ENCODE assay signal across 10 mouse cellular contexts in genomic region chr17:27881518-27881917, GRCm38 (mm10). TPM values are rescaled to one million over a fixed set of nuclear protein-coding genes. Genes with fewer than 3 reads are reported as not detected.
DNase-seq lines count a peak whose midpoint lies in the region; ATAC-seq and TF ChIP-seq lines count a peak whose summit lies in the region.
"Had no signal": no experiment of that assay in that cellular context is flagged by ENCODE, and none has a peak within 500 bp of the region (broad histone marks: within the 10 kb centered on the region; RNA-seq: fewer than 3 reads in every experiment).

No protein-coding gene starts in this region.

- no peaks in the 10 kb centered on the region for H3K9me3 ChIP-seq in hindbrain, embryonic 11.5 days (ENCODE audit: control insufficient read depth, low read length)
- no peaks in the 10 kb centered on the region for H3K9me3 ChIP-seq in hindbrain, embryonic 13.5 days
- no peaks in the 10 kb centered on the region for H3K9me3 ChIP-seq in lung, embryonic 14.5 days (ENCODE audit: low read depth, low read length)
- H3K9me3 ChIP-seq: hindbrain, embryonic 12.5 days had no signal

- TF ChIP-seq POLR2A in bone marrow, adult 2 months (IDR thresholded peaks at IDR 0.05; ENCODE audit: borderline replicate concordance, control insufficient read depth, low read depth, low read length) = no peak

- no peaks in the 10 kb centered on the region for H3K4me1 ChIP-seq in hindbrain, embryonic 11.5 days (replicated peaks; ENCODE audit: control insufficient read depth, insufficient read depth, low read length)
- H3K4me1 ChIP-seq in hindbrain, embryonic 13.5 days (replicated peaks) = no peaks in the 10 kb centered on the region
- H3K4me1 ChIP-seq in bone marrow, adult 2 months (ENCODE audit: control insufficient read depth, insufficient read depth, low read length) = no peaks in the 10 kb centered on the region; the same call in 1 of the 2 replicates
- H3K4me1 ChIP-seq in lung, embryonic 14.5 days (ENCODE audit: insufficient read depth) = no peaks in the 10 kb centered on the region
- H3K4me1 ChIP-seq: hindbrain, embryonic 12.5 days had no signal

- no peaks in the 10 kb centered on the region for H3K27me3 ChIP-seq in hindbrain, embryonic 11.5 days (ENCODE audit: control insufficient read depth, insufficient read depth, low read length)
- H3K27me3 ChIP-seq in hindbrain, embryonic 13.5 days = no peaks in the 10 kb centered on the region
- no peaks in the 10 kb centered on the region for H3K27me3 ChIP-seq in lung, embryonic 14.5 days (ENCODE audit: insufficient read depth, low read length)
- H3K27me3 ChIP-seq: hindbrain, embryonic 12.5 days had no signal

- no peak overlapping the region for H3K4me2 ChIP-seq in hindbrain, embryonic 11.5 days (replicated peaks; ENCODE audit: low read depth, low read length)
- H3K4me2 ChIP-seq in hindbrain, embryonic 13.5 days = no peak overlapping the region
- H3K4me2 ChIP-seq in lung, embryonic 14.5 days = no peak overlapping the region
- H3K4me2 ChIP-seq: hindbrain, embryonic 12.5 days had no signal

- no peak overlapping the region for H3K4me3 ChIP-seq in hindbrain, embryonic 11.5 days (ENCODE audit: low read depth, low read length)
- no peak overlapping the region for H3K4me3 ChIP-seq in hindbrain, embryonic 13.5 days
- no peak overlapping the region for H3K4me3 ChIP-seq in bone marrow, adult 2 months (replicated peaks; ENCODE audit: control insufficient read depth, low read depth, low read length)
- H3K4me3 ChIP-seq in lung, embryonic 14.5 days (ENCODE audit: low read depth, low read length) = no peak overlapping the region
- H3K4me3 ChIP-seq: hindbrain, embryonic 12.5 days had no signal

- 0 out of 2 replicates have a peak, but pooled peaks cover 8% of the 10 kb centered on the region for H3K36me3 ChIP-seq in hindbrain, embryonic 11.5 days (ENCODE audit: control insufficient read depth, insufficient read depth, low read length)
- peaks cover 75% of the 10 kb centered on the region for H3K36me3 ChIP-seq in hindbrain, embryonic 13.5 days
- peaks cover 84% of the 10 kb centered on the region for H3K36me3 ChIP-seq in lung, embryonic 14.5 days (ENCODE audit: insufficient read depth)

- no peak for ATAC-seq in hindbrain, embryonic 11.5 days (ENCODE audit: low FRiP score)
- no peak for ATAC-seq in hindbrain, embryonic 13.5 days (ENCODE audit: low FRiP score)
- no peak for ATAC-seq in lung, embryonic 14.5 days (ENCODE audit: insufficient read depth)

- 0 out of 2 replicates have a peak, but pooled peaks have one; percentile 17 for TF ChIP-seq CTCF in bone marrow, adult 2 months (IDR thresholded peaks at IDR 0.05; ENCODE audit: control insufficient read depth, insufficient read depth, low read length)
- peak; percentile 52 for TF ChIP-seq CTCF in lung, embryonic 14.5 days (IDR thresholded peaks at IDR 0.05; ENCODE audit: low read depth)

- no peak overlapping the region for H3K9ac ChIP-seq in hindbrain, embryonic 11.5 days (ENCODE audit: low read depth, low read length)
- no peak overlapping the region for H3K9ac ChIP-seq in hindbrain, embryonic 13.5 days
- H3K9ac ChIP-seq in lung, embryonic 14.5 days = no peak overlapping the region
- H3K9ac ChIP-seq: hindbrain, embryonic 12.5 days had no signal

- peak; percentile 27 for DNase-seq in hindbrain, embryonic 11.5 days (ENCODE audit: low spot score)
- peak; percentile 64 for DNase-seq in MN1 (ENCODE audit: low spot score)
- peak; percentile 57 for DNase-seq in lung, embryonic 14.5 days
- DNase-seq in frontal cortex, postnatal 36 days (ENCODE audit: low spot score in 2 of 2) = no peak
- DNase-seq in right cerebral cortex, postnatal 4 days = no peak
- no peak for DNase-seq in frontal cortex, postnatal 14 days (ENCODE audit: low spot score in 2 of 2)
- DNase-seq: thymus, postnatal 36 days had no signal

- WGBS in hindbrain, embryonic 11.5 days = 68% methylated on average over 11 of the region's 11 CpGs
- WGBS in hindbrain, embryonic 13.5 days = 67% methylated on average over 11 of the region's 11 CpGs
- 78% methylated on average over 11 of the region's 11 CpGs for WGBS in bone marrow, adult 2 months
- WGBS in lung, embryonic 14.5 days = 64% methylated on average over 11 of the region's 11 CpGs

- no peak overlapping the region for H3K27ac ChIP-seq in hindbrain, embryonic 11.5 days (ENCODE audit: low read depth, low read length)
- no peak overlapping the region for H3K27ac ChIP-seq in hindbrain, embryonic 13.5 days
- H3K27ac ChIP-seq in bone marrow, adult 2 months (ENCODE audit: control insufficient read depth, insufficient read depth, low read depth, low read length, poor library complexity) = no peak overlapping the region
- no peak overlapping the region for H3K27ac ChIP-seq in lung, embryonic 14.5 days (ENCODE audit: low read depth)
- H3K27ac ChIP-seq: hindbrain, embryonic 12.5 days had no signal

RNA-seq across cellular contexts. Expression of gene Uhrf1bp1, which starts 25.3 kb away (rescaled TPM):
- polyA plus RNA-seq in hindbrain, embryonic 11.5 days (2014; fragmentation: Nextera tagmentation; extraction: Ambion mirVana) = 4.9 TPM in 2 replicates
- polyA plus RNA-seq in hindbrain, embryonic 13.5 days (2015; fragmentation: Nextera tagmentation; extraction: Ambion mirVana) = 5.6 and 6.7 TPM in 2 replicates
- polyA plus RNA-seq in bone marrow, adult 2 months (2011; ENCODE audit: insufficient read depth, insufficient read length, low replicate concordance, missing spikeins) = 5.9 and 7.9 TPM in 2 replicates
- 7.1 and 8.0 TPM in 2 replicates for polyA plus RNA-seq in lung, embryonic 14.5 days (2014; fragmentation: Nextera tagmentation; extraction: Ambion mirVana)

RNA-seq across cellular contexts. Expression of gene Anks1, which starts 27.6 kb away (rescaled TPM):
- 35.5 and 43.6 TPM in 2 replicates for polyA plus RNA-seq in hindbrain, embryonic 11.5 days (2014; fragmentation: Nextera tagmentation; extraction: Ambion mirVana)
- 58.6 and 75.2 TPM in 2 replicates for polyA plus RNA-seq in hindbrain, embryonic 13.5 days (2015; fragmentation: Nextera tagmentation; extraction: Ambion mirVana)
- 9.1 and 28.9 TPM in 2 replicates for polyA plus RNA-seq in bone marrow, adult 2 months (2011; ENCODE audit: insufficient read depth, insufficient read length, low replicate concordance, missing spikeins)
- polyA plus RNA-seq in lung, embryonic 14.5 days (2014; fragmentation: Nextera tagmentation; extraction: Ambion mirVana) = 18.7 and 19.4 TPM in 2 replicates

RNA-seq across cellular contexts. Expression of gene Taf11, which starts 28.1 kb away (rescaled TPM):
- 89.5 and 93.9 TPM in 2 replicates for polyA plus RNA-seq in hindbrain, embryonic 11.5 days (2014; fragmentation: Nextera tagmentation; extraction: Ambion mirVana)
- polyA plus RNA-seq in hindbrain, embryonic 13.5 days (2015; fragmentation: Nextera tagmentation; extraction: Ambion mirVana) = 68.4 and 76.1 TPM in 2 replicates
- polyA plus RNA-seq in bone marrow, adult 2 months (2011; ENCODE audit: insufficient read depth, insufficient read length, low replicate concordance, missing spikeins) = 20.2 and 30.6 TPM in 2 replicates
- polyA plus RNA-seq in lung, embryonic 14.5 days (2014; fragmentation: Nextera tagmentation; extraction: Ambion mirVana) = 68.4 and 68.5 TPM in 2 replicates

RNA-seq across cellular contexts. Expression of gene Snrpc, which starts 43.6 kb away (rescaled TPM):
- 344 and 359 TPM in 2 replicates for polyA plus RNA-seq in hindbrain, embryonic 11.5 days (2014; fragmentation: Nextera tagmentation; extraction: Ambion mirVana)
- polyA plus RNA-seq in hindbrain, embryonic 13.5 days (2015; fragmentation: Nextera tagmentation; extraction: Ambion mirVana) = 260 and 270 TPM in 2 replicates
- polyA plus RNA-seq in bone marrow, adult 2 months (2011; ENCODE audit: insufficient read depth, insufficient read length, low replicate concordance, missing spikeins) = 49.4 and 74.7 TPM in 2 replicates
- polyA plus RNA-seq in lung, embryonic 14.5 days (2014; fragmentation: Nextera tagmentation; extraction: Ambion mirVana) = 361 and 368 TPM in 2 replicates

Comparison
In these comparisons a context has a peak if more than half of its experiments do, and no peak if none do; other contexts are left out.
1. DNase-seq: peak in hindbrain, embryonic 11.5 days (single experiment), MN1 (single experiment) and lung, embryonic 14.5 days (single experiment); none in frontal cortex, postnatal 36 days (0 of 2), right cerebral cortex, postnatal 4 days (single experiment) and frontal cortex, postnatal 14 days (0 of 2).